Mouse (Mus musculus) CH12F3 (cell line): ENCODE measurements at regions not wholly inside any gene's neighbourhood (a gene's known extent, or its start where the extent isn't known, plus 50 kb on each side); places are given as distances from the start of the nearest gene placed in this dataset.

ENCODE experiments used
- in situ Hi-C: fragments of 300-500 bp; cut with MboI; formaldehyde crosslinking; loops from 2 replicates; pipeline ENCODE4 v1.14.3; 2020; ENCODE audit warnings: low sequenced_read_pairs

- in situ Hi-C loops: loop anchor here (5.0 to 25.0 kb wide), 2 partner anchors 145 to 280 kb away; no protein-coding TSS in a partner anchor
Measured at GRCm38 (mm10) chr14:31942266-31942960, 86.4 kb upstream of the Galnt15 start.

- in situ Hi-C loops: loop anchor here (5.0 to 25.0 kb wide), 2 partner anchors 147 to 282 kb away; no protein-coding TSS in a partner anchor
Measured at GRCm38 (mm10) chr14:31944682-31945081, 84.1 kb upstream of the Galnt15 start.

GRCm38 (mm10) chr14:31945125-31945524 is 83.7 kb upstream of the Galnt15 start:
- in situ Hi-C loops: loop anchor here (25.0 kb wide), 1 partner anchor 283 kb away; no protein-coding TSS in a partner anchor

GRCm38 (mm10) chr14:31946032-31946431 is 82.8 kb upstream of the Galnt15 start:
- in situ Hi-C loops: loop anchor here (25.0 kb wide), 1 partner anchor 284 kb away; no protein-coding TSS in a partner anchor

- in situ Hi-C loops: loop anchor here (25.0 kb wide), 1 partner anchor 285 kb away; no protein-coding TSS in a partner anchor
Measured at GRCm38 (mm10) chr14:31947246-31947645, 81.5 kb upstream of the Galnt15 start.

- in situ Hi-C loops: no loop called here
Measured at GRCm38 (mm10) chr14:31951894-31952293, 76.9 kb upstream of the Galnt15 start.

- in situ Hi-C loops: no loop called here
Measured at GRCm38 (mm10) chr14:31953783-31954182, 75.0 kb upstream of the Galnt15 start.

GRCm38 (mm10) chr14:31954945-31955344 is 73.8 kb upstream of the Galnt15 start:
- in situ Hi-C loops: loop anchor here (5.0 kb wide), 1 partner anchor 122 kb away; no protein-coding TSS in a partner anchor

GRCm38 (mm10) chr14:31957211-31957638 is 71.6 kb upstream of the Galnt15 start:
- in situ Hi-C loops: loop anchor here (5.0 kb wide), 1 partner anchor 120 kb away; no protein-coding TSS in a partner anchor

GRCm38 (mm10) chr14:31960201-31960854 is 68.5 kb upstream of the Galnt15 start:
- in situ Hi-C loops: no loop called here

- in situ Hi-C loops: no loop called here
Measured at GRCm38 (mm10) chr14:31961442-31961841, 67.3 kb upstream of the Galnt15 start.

GRCm38 (mm10) chr14:31963131-31963911 is 65.5 kb upstream of the Galnt15 start:
- in situ Hi-C loops: no loop called here

- in situ Hi-C loops: no loop called here
Measured at GRCm38 (mm10) chr14:31964076-31964475, 64.7 kb upstream of the Galnt15 start.

GRCm38 (mm10) chr14:31964831-31965230 is 64.0 kb upstream of the Galnt15 start:
- in situ Hi-C loops: no loop called here

- in situ Hi-C loops: no loop called here
Measured at GRCm38 (mm10) chr14:31969531-31969930, 59.3 kb upstream of the Galnt15 start.

GRCm38 (mm10) chr14:31970245-31970830 is 58.5 kb upstream of the Galnt15 start:
- in situ Hi-C loops: no loop called here

- in situ Hi-C loops: no loop called here
Measured at GRCm38 (mm10) chr14:31970851-31971250, 57.9 kb upstream of the Galnt15 start.

- in situ Hi-C loops: no loop called here
Measured at GRCm38 (mm10) chr14:31973702-31974101, 55.1 kb upstream of the Galnt15 start.

- in situ Hi-C loops: no loop called here
Measured at GRCm38 (mm10) chr14:31978196-31978595, 50.6 kb upstream of the Galnt15 start.

GRCm38 (mm10) chr14:31978690-31979089 is 50.1 kb upstream of the Galnt15 start:
- in situ Hi-C loops: no loop called here
